Mouse (Mus musculus) telencephalon, adult 2 months (tissue): Measurements from ENCODE around the gene Nrxn3.

Experiments
- DNase-seq: peaks from one replicate; pipeline ENCODE4 v3.0.0-alpha.2; 2011; ENCODE audit warnings: low read depth, low spot score

Nrxn3 gene

GRCm38 (mm10) chr12:89174306-89175159 lies 451.9 kb downstream of the Nrxn3 start:
- no peak for DNase-seq

- DNase-seq = peak; percentile 21
Measured at GRCm38 (mm10) chr12:89179970-89180666, 457.4 kb downstream of the Nrxn3 start.

GRCm38 (mm10) chr12:89181157-89181561 lies 458.5 kb downstream of the Nrxn3 start:
- DNase-seq = no peak

- DNase-seq = no peak
Measured at GRCm38 (mm10) chr12:89198764-89199525, 476.3 kb downstream of the Nrxn3 start.

GRCm38 (mm10) chr12:89211608-89212007 lies 488.9 kb downstream of the Nrxn3 start:
- DNase-seq = no peak

GRCm38 (mm10) chr12:89239826-89240225 lies 517.1 kb downstream of the Nrxn3 start:
- no peak for DNase-seq

- peak; percentile 17 for DNase-seq
Measured at GRCm38 (mm10) chr12:89241554-89241953, 518.9 kb downstream of the Nrxn3 start.

- no peak for DNase-seq
Measured at GRCm38 (mm10) chr12:89242476-89242875, 519.8 kb downstream of the Nrxn3 start.

- DNase-seq = no peak
Measured at GRCm38 (mm10) chr12:89255275-89255892, 532.7 kb downstream of the Nrxn3 start.

- no peak for DNase-seq
Measured at GRCm38 (mm10) chr12:89258879-89259278, 536.2 kb downstream of the Nrxn3 start.

- no peak for DNase-seq
Measured at GRCm38 (mm10) chr12:89260076-89260475, 537.4 kb downstream of the Nrxn3 start.

GRCm38 (mm10) chr12:89262261-89262660 lies 539.6 kb downstream of the Nrxn3 start:
- DNase-seq = no peak

- no peak for DNase-seq
Measured at GRCm38 (mm10) chr12:89282362-89283343, 560.0 kb downstream of the Nrxn3 start.

- DNase-seq = peak; percentile 72
Measured at GRCm38 (mm10) chr12:89284412-89284811, 561.7 kb downstream of the Nrxn3 start.

GRCm38 (mm10) chr12:89287037-89287436 lies 564.4 kb downstream of the Nrxn3 start:
- no peak for DNase-seq

GRCm38 (mm10) chr12:89289589-89290274 lies 567.1 kb downstream of the Nrxn3 start:
- DNase-seq = no peak

GRCm38 (mm10) chr12:89290736-89291574 lies 568.3 kb downstream of the Nrxn3 start:
- DNase-seq = no peak

GRCm38 (mm10) chr12:89302011-89302410 lies 579.3 kb downstream of the Nrxn3 start:
- DNase-seq = no peak

- no peak for DNase-seq
Measured at GRCm38 (mm10) chr12:89310200-89310599, 587.5 kb downstream of the Nrxn3 start.
